Mouse (Mus musculus) lung, adult 18-20 months (tissue): ENCODE results near the gene Ghrh.
"Not testable (repeated sequence)": the region's sequence is repeated elsewhere in the genome, so short reads cannot be mapped to it uniquely, and the experiment has no call there.

ENCODE experiments used
- DNase-seq, 2 experiments: peaks; one replicate each; pipeline ENCODE4 v3.0.0; 2022; ENCODE audit warnings: mixed read lengths in 2 of 2

Gene Ghrh

GRCm38 (mm10) chr2:157347361-157348159 is at the start of gene Ghrh:
Gene Ghrh, minus strand, starts transcription at chr2:157347506.
- DNase-seq = no peak

DNA sequence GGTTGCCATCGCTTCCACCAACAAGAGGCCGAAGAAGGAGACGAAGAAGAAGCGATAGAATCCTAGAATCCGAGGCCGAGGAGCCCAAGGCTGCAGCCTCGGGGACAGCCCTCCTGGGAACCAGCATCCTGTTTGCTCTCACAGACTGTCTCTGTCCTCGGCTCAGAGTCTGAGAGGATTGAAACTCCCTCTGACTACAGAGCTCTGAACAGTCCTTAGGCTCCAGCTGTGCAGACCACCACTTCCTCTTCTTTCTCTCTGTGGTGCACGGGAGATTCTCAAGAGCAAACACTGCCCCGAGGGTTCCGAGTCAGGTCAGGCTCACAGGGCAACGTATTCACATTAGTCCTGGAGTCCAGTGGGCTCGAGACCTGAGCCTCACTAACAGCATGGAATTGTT is 48.7 kb upstream of the Ghrh start:
- DNase-seq = no peak

DNA sequence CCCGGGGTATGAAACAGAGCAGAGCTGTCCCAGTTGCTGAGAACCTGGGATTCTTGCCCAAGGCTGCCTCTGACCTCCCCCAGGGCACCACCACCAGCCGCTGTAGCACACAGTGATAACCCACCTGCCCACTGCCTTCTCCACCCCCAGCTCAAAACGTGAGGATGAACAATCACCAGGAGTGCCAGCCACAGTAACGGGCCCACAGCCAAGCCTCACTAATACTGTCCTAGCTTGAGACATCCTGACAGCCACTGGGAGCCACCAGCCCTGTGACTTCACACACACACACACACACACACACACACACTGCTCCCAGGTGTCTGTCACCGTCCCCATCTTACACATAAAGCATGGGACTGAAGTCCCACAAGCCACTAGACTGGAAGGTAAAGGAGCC is 48.1 kb upstream of the Ghrh start:
- no peak for DNase-seq

DNA sequence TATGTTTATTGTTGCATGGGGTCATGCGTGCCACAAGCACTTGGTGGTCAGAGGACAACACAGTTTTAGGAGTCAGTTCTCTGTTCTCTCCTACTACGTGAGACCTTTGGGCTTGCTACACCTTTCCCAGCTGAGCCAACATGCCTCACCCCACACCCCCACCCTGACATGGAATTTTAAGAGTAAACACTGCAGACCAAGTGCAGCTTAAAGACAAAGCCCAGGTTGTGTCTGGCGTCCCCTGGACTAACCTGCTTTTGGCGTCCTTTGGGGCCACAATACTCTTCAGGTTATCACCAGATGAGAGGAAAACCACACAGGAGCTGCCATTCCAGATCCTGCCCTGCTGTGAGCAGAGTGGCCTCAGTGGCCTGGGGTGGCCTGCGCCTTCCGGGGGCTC is 47.6 kb upstream of the Ghrh start:
- DNase-seq = peak; percentile 79 to 88

- no peak for DNase-seq
These were observed 46.2 kb upstream of the Ghrh start for GRCm38 (mm10) chr2:157393549-157393948.

GRCm38 (mm10) chr2:157392331-157392730 is 45.0 kb upstream of the Ghrh start:
- DNase-seq = no peak

DNA sequence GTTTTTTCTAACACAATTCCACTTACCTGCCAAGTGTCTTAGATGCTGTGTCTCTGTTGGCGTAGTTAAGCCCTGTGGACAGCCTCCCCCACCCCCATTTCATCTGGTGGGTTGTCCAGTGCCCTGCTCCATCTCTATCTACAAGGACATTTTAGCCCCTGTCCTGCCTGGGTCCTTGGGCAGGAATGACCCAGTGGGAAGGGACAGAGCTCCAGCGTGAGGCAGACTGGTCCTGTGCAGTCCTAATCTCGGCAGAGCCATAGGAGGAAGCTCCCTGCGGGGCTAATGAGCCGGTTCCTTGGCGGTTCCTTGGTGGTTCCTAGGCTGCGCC is 42.2 kb upstream of the Ghrh start:
- no peak for DNase-seq

DNA sequence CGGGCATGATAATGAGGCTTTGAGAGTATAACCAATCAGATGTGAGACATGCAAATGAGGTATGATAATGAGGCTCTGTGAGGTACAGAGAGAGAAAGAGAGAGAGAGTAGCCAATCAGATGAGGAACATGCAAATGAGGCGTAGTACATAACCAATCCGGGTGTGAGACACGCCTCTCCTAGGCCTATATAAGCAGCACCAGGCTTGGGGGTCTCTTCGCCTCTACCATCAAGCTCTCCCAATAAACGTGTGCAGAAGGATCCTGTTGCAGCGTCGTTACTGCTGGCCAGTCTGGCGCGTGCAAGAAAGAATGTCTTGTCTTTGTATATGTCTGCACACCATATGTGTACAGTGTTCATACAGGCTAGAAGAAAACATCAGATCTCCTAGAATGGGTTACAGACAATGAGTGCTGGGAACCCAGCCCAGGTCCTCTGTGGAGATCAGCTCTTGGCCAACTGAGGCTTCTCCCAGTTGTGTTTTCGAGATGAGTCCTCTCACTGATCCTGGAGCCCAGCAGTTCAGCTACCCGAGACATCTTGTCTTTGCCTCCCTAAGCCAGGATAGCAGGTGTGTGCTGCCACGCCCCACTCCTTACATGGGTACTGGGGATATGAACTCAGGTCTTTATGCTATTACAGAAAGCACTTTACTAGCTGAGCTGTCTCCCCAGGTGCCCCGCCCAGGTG is 41.7 kb upstream of the Ghrh start:
- DNase-seq = not testable (repeated sequence)

DNA sequence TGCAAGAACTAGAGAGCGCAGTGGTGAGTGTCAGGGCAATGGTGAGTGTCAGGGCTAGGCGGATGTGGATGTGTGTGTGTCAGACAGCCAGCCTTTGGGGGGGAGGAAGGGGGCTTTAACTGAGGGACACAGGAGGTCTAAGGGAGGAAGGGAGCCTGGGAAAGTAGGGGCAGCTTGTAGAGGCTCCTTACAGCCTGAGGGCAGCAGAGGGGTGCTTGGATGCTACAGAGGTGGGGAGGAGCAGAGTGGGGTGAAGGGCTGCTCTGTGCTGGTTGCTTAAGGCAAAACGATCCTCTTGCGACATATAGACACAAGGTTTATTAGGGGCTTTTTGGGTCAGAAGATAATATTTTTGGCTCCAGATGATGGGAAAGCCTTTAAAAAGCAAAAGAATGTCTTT is 37.5 kb upstream of the Ghrh start:
- DNase-seq = no peak

DNA sequence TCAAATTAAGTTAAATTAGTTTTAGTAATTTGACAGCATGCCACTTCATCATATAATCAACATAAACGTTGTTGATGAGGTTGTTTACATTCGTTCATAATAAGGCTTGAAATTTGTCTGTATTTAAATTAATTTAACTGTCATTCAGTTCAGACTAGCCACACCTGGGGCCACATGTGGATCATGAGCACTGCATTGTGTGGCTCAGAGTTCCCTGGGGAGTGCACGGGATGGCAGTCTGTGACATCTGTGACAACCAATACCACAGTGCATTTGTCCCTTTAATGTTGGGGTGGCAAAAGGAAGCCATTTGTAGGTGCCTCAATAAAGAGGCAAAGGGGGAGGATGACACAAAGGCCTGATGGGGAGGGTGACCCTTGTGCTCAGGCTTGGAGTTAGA is 29.7 kb upstream of the Ghrh start:
- no peak for DNase-seq

DNA sequence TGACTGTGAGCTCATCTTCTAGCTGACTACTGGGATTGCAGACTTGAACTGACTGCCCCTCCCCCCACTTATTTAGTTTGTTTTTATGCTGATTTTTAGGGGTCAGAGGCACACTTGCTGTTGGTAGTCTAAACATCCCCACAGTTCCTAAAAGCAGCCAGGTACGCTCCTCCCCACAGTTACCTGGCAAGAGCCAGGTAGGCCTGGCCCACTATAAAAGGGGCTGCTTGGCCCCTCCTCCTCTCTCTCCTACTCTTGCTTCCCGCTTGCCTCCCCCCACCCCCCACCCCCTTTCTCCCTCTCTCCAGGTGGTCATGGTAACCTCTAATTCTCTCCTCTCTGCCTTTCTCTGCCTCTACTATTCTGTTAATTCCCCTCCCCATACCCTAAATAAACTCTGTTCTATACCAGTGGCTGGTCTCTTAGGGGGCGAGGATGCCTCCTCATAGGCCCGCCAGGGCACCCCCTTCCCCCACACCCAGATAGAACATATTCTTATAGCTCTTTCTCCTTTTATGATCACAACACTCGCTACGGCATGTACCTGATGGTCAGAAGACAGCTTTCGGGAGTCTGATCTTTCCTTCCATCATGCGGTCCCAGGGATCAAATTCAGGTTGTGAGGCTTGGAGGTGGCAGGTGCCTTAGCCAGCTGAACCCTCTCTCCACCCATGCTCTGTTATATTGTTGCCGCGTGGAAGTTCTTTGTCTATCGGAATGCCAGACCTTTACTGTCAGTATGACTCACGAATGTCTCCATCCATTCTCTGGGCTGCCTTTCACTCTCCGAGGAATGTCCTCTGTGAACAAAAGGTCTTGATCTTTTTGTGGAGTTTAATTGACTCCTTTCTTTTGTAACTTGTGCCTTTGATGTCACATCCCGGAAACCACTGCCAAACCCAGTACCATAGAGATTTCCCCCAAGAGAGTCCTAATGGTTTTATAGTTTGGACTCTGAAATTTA is 28.8 kb upstream of the Ghrh start:
- no peak for DNase-seq

DNA sequence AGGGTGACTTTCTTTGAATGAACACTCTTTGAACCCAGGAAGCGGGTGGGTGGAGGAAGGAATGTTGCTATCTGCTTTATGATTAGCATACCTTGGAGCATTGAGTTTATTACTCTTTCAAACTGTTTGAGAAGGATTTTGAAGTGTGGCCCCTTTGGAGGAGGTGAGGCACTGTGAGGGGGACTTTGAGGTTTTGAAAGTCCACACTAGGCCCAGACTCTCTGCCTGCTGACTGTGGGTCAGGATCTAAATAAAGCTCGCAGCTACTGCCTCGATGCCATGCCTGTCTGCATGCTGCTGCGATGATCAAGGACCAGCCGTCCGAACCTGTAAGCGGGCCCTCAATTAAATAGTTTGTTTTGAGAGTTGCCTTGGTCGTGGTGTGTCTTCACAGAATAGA is 27.7 kb upstream of the Ghrh start:
- no peak for DNase-seq

DNA sequence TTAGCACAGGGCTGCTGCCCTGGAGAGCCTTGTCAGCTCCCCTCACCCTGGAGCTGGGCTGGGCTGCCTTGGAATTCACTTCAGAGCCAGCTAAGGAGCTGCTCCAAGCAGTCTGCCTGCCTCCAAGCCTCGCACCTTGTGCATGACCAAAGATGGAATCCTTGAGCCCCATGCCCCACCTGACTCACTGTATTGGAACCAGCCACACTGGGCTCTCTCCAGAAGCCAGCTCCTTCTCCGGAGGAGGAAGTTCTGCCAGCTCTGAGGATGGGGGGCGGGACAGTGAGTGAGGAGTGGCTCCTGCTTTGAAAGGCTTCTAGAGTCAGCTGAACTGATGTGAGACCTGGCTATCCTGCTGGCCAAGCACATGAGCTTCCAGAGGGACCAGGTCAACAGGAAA is 26.4 kb upstream of the Ghrh start:
- DNase-seq = peak; percentile 83 to 85

DNA sequence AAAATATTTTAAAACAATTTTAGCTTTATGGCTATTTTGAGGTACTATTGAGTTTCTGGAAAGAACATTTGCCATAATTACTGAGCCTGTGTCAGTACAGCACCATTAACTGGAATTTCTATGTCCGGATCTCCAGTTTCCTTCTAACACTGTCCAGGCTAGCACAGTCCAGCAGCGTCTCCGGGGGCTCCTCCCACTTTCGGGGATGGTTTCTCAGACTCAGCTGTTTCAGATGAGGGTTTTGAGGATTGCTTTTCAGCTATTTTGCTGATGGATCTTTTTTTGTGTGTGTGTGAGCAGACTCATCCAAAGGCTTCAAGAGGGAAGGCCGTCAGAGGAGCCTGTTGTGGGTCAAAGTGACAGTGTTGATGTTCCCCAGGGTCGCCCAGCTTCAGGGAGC is 24.4 kb upstream of the Ghrh start:
- no peak for DNase-seq

GRCm38 (mm10) chr2:157367991-157368390 is 20.7 kb upstream of the Ghrh start:
- peak in 1 of 2 experiments; percentile 15 for DNase-seq

DNA sequence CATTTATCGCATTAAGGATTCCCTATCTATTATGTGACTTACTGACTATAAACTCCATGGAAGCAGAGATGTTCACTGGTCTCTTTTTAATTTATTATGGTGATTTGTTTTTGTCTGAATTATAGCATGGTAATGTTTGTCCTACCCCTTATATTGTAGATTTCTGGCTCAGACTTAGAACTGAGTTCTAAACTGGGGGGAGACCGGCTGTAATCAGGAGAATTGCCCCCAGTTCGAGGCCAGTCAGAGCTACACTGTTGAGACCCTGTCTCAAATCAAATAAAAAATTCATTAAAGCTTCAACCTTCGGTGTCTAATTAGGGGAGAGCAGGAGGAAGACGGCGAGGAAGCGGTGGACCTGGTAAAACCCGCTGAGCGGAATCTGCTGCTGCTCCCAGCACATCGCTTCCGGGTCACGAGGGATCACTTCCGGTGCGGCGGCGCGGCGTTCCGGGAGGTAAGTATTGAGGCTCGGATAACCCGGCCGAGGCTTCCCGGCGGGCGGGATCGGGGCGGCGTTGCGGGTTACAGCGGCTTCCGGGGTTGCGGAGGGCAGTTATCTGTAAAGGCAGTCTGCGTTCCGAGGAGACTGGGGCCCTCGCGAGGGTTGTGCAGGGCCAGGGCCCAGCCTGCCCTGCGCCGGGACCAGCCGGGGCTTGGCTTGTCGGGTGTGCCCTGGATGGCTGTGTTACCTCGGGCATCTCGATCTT is 20.0 kb upstream of the Ghrh start, which contains the start of gene Manbal:
TSS of gene Manbal (plus strand) at position 411 of the 710 bp plus-strand sequence.
- DNase-seq = peak; percentile 94 to 95

- no peak for DNase-seq
These were observed 19.5 kb upstream of the Ghrh start for GRCm38 (mm10) chr2:157366762-157367161.

GRCm38 (mm10) chr2:157363031-157363430 is 15.7 kb upstream of the Ghrh start:
- DNase-seq = no peak

GRCm38 (mm10) chr2:157360028-157360427 is 12.7 kb upstream of the Ghrh start:
- DNase-seq = no peak

- no peak for DNase-seq
These were observed 6.8 kb upstream of the Ghrh start for GRCm38 (mm10) chr2:157354106-157354505.

- DNase-seq = no peak
These were observed 5.9 kb upstream of the Ghrh start for GRCm38 (mm10) chr2:157353183-157353582.

DNA sequence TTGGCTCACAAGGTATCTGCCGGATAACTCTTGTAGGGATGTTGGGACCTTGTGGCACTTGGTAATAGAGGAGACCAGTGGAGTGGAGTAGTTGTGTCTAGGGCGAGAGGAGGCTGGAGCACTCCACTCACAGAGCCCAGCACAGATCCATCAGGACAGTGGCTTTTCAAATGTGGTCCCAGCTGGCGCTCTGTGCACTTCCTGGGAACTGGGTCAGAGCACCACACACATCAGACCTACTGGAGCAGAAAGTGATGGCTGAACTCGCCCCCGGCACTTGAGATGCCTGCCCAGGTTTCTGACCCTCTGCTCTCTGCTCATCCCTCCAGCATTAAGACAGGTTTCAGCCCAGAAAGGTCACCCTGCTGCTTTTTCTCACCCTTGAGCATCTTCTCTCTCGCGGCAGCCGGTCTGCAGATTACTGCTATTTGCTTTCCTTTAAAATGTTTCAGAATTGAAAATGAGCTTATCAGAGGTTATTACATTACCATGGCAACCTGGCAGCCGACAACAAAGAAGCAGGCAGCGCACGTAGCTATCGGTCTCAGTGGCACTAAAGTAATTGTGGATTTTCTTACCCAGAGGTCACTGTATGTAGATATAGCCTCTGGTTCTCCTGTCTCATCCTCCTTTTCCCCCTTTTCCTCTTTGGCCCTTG is 1.9 kb upstream of the Ghrh start:
- DNase-seq = no peak
